ENCODE assay signal across 8 mouse cellular contexts in the genomic region with DNA sequence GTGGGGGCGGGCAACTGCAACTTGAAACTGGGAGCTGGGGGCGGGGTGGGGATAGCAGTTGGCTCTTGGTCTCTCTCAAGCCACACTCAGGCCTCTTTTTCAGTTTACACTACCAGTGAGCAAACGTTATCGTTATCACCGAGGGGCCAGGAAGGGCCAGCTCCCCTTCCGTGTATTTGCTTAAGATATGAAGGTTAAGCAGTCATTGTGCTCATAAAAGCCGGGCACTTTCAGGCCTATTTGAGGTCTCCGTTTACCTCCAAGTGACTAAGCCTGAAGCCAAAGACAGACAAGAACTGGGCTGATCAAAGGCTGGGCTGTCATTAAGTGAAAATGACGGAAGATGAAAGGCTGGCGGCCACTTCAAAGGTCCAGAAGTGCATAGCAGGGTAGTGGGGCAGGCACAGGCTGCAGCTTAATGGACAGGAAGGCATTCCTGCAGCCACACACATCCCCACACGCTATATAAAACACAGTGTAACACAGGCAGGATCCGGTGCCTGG.
DNase-seq lines count a peak whose midpoint lies in the region; ATAC-seq and TF ChIP-seq lines count a peak whose summit lies in the region.

No protein-coding gene starts in this region.

- H3K9me3 ChIP-seq in MEL (replicated peaks; ENCODE audit: insufficient read depth, low read length) = no peaks in the 10 kb centered on the region
- no peaks in the 10 kb centered on the region for H3K9me3 ChIP-seq in forebrain, postnatal 0 days (ENCODE audit: low read length)
- H3K9me3 ChIP-seq in midbrain, postnatal 0 days (ENCODE audit: low read length) = no peaks in the 10 kb centered on the region

- H3K36me3 ChIP-seq in MEL (ENCODE audit: control insufficient read depth in 1 of 2, insufficient read depth in 2 of 2, low read length in 2 of 2) = peaks cover 0 to 13% of the 10 kb centered on the region in 2 experiments; a peak in 2 of 4 replicates
- no peaks in the 10 kb centered on the region for H3K36me3 ChIP-seq in forebrain, postnatal 0 days (ENCODE audit: insufficient read depth)
- H3K36me3 ChIP-seq in liver, adult 2 months (ENCODE audit: control insufficient read depth, insufficient read depth, low read length) = no peaks in the 10 kb centered on the region
- no peaks in the 10 kb centered on the region for H3K36me3 ChIP-seq in midbrain, postnatal 0 days (ENCODE audit: insufficient read depth, low read length)

- TF ChIP-seq RAD21 in MEL (IDR thresholded peaks at IDR 0.05; ENCODE audit: low read depth, low read length) = no peak

- peak overlapping the region; percentile 25 to 36 for H3K4me3 ChIP-seq in MEL (ENCODE audit: control insufficient read depth in 1 of 2, insufficient read depth in 1 of 2, low read depth in 2 of 2, low read length in 2 of 2)
- H3K4me3 ChIP-seq in forebrain, postnatal 0 days (ENCODE audit: low read depth, low read length) = no peak overlapping the region
- no peak overlapping the region for H3K4me3 ChIP-seq in liver, adult 2 months (ENCODE audit: insufficient read depth, low read depth, low read length)
- H3K4me3 ChIP-seq in midbrain, postnatal 0 days (ENCODE audit: low read depth, low read length) = no peak overlapping the region

- peak overlapping the region; percentile 83 for H3K27ac ChIP-seq in MEL (ENCODE audit: control insufficient read depth, low read depth, low read length)
- H3K27ac ChIP-seq in forebrain, postnatal 0 days (ENCODE audit: low read depth, low read length) = peak overlapping the region; percentile 11
- H3K27ac ChIP-seq in liver, adult 2 months (replicated peaks; ENCODE audit: insufficient read depth, low read depth, low read length) = no peak overlapping the region
- peak overlapping the region; percentile 47 for H3K27ac ChIP-seq in midbrain, postnatal 0 days (ENCODE audit: low read depth, low read length)

- H3K79me2 ChIP-seq in MEL (ENCODE audit: control insufficient read depth, insufficient read depth, low read length, poor library complexity) = peaks cover 4% of the 10 kb centered on the region; the same call in 1 of the 2 replicates
- H3K79me2 ChIP-seq in liver, adult 2 months (ENCODE audit: control insufficient read depth, insufficient read depth, low read length) = peaks cover 66% of the 10 kb centered on the region

- peak in 1 of 2 experiments; percentile 16; a peak in 1 of 4 replicates for TF ChIP-seq POLR2A in MEL (IDR thresholded peaks at IDR 0.05; ENCODE audit: control insufficient read depth in 1 of 2, insufficient read depth in 1 of 2, low read depth in 1 of 2, low read length in 2 of 2, poor library complexity in 1 of 2)
- no peak for TF ChIP-seq POLR2A in liver, adult 2 months (IDR thresholded peaks at IDR 0.05; ENCODE audit: extremely low read depth, insufficient read depth, low read length)

- peaks cover 15 to 21% of the 10 kb centered on the region in 2 experiments for H3K4me1 ChIP-seq in MEL (ENCODE audit: control insufficient read depth in 1 of 2, insufficient read depth in 2 of 2, low read length in 2 of 2)
- peaks cover 9% of the 10 kb centered on the region for H3K4me1 ChIP-seq in forebrain, postnatal 0 days (ENCODE audit: insufficient read depth)
- H3K4me1 ChIP-seq in liver, adult 2 months (ENCODE audit: control insufficient read depth, insufficient read depth, low read length) = peaks cover 45% of the 10 kb centered on the region
- peaks cover 20% of the 10 kb centered on the region for H3K4me1 ChIP-seq in midbrain, postnatal 0 days (ENCODE audit: insufficient read depth, low read length)

- no peaks in the 10 kb centered on the region for H3K27me3 ChIP-seq in MEL (ENCODE audit: control insufficient read depth in 1 of 2, insufficient read depth in 2 of 2, low read length in 2 of 2)
- H3K27me3 ChIP-seq in forebrain, postnatal 0 days (ENCODE audit: insufficient read depth, low read length) = no peaks in the 10 kb centered on the region
- no peaks in the 10 kb centered on the region for H3K27me3 ChIP-seq in liver, adult 2 months (ENCODE audit: control insufficient read depth, insufficient read depth, low read length)
- no peaks in the 10 kb centered on the region for H3K27me3 ChIP-seq in midbrain, postnatal 0 days (ENCODE audit: insufficient read depth, low read length)

- intact Hi-C loops in left cerebral cortex, postnatal 36 days (cut with DNase I) = no loop called here

- H3K9ac ChIP-seq in MEL (ENCODE audit: control insufficient read depth, low read depth, low read length, poor library complexity, severe bottlenecking) = peak overlapping the region; percentile 52
- H3K9ac ChIP-seq in forebrain, postnatal 0 days = 0 out of 2 replicates have a peak overlapping the region, but pooled peaks have one; percentile 2
- H3K9ac ChIP-seq in liver, adult 2 months (ENCODE audit: low read depth, low read length) = no peak overlapping the region
- H3K9ac ChIP-seq in midbrain, postnatal 0 days (replicated peaks; ENCODE audit: low read length, poor library complexity, severe bottlenecking) = no peak overlapping the region

- 9% methylated on average over 12 of the region's 12 CpGs for WGBS in forebrain, postnatal 0 days
- 12% methylated on average over 12 of the region's 12 CpGs for WGBS in liver, adult 2 months
- 11% methylated on average over 12 of the region's 12 CpGs for WGBS in midbrain, postnatal 0 days

- no peak for ATAC-seq in forebrain, postnatal 0 days
- no peak for ATAC-seq in midbrain, postnatal 0 days (ENCODE audit: low FRiP score)

- TF ChIP-seq EP300 in MEL (IDR thresholded peaks at IDR 0.05; ENCODE audit: low read depth in 1 of 2, low read length in 2 of 2) = peak; percentile 80 to 89

- H3K4me2 ChIP-seq in forebrain, postnatal 0 days (ENCODE audit: low read depth) = 0 out of 2 replicates have a peak overlapping the region, but pooled peaks have one; percentile 22
- no peak overlapping the region for H3K4me2 ChIP-seq in midbrain, postnatal 0 days (ENCODE audit: low read depth, low read length, poor library complexity, severe bottlenecking)

- peak; percentile 73 for DNase-seq in MEL (ENCODE audit: low read depth, low spot score)
- peak; percentile 50 for DNase-seq in adrenal gland, postnatal 25 days
- no peak for DNase-seq in forebrain, postnatal 0 days
- DNase-seq in liver, adult 2 months (ENCODE audit: extremely low read depth, low read depth, low spot score) = peak; percentile 72
- DNase-seq in midbrain, postnatal 0 days (ENCODE audit: low spot score) = no peak
- no peak for DNase-seq in layer of hippocampus, adult 9-10 months (ENCODE audit: low spot score)
- DNase-seq in left cerebral cortex, postnatal 36 days (ENCODE audit: low spot score in 2 of 2) = no peak
- no peak for DNase-seq in gastrocnemius, postnatal 4 days (ENCODE audit: low spot score in 2 of 2)

- no peak for TF ChIP-seq CTCF in MEL (IDR thresholded peaks at IDR 0.05 in 2 of 3, conservative IDR thresholded peaks at IDR 0.05 in 1 of 3; ENCODE audit: control insufficient read depth in 1 of 3, insufficient read depth in 1 of 3, low read depth in 2 of 3, low read length in 3 of 3, poor library complexity in 1 of 3, severe bottlenecking in 1 of 3)
- no peak for TF ChIP-seq CTCF in forebrain, postnatal 0 days (IDR thresholded peaks at IDR 0.05; ENCODE audit: low read depth)
- no peak for TF ChIP-seq CTCF in liver, adult 2 months (IDR thresholded peaks at IDR 0.05; ENCODE audit: low read depth, low read length)
- TF ChIP-seq CTCF in midbrain, postnatal 0 days (IDR thresholded peaks at IDR 0.05) = no peak

TF ChIP-seq in MEL, 35 proteins besides CTCF, POLR2A, EP300 and RAD21 (continues in another document):
- TF ChIP-seq MXI1 (IDR thresholded peaks at IDR 0.05; ENCODE audit: low read depth, low read length) (no peak), POLR2AphosphoS2 (IDR thresholded peaks at IDR 0.05; ENCODE audit: low read length) (no peak), RCOR1 (IDR thresholded peaks at IDR 0.05; ENCODE audit: low read depth, low read length) (no peak), MAX (IDR thresholded peaks at IDR 0.05; ENCODE audit: low read length) (no peak), HCFC1 (IDR thresholded peaks at IDR 0.05; ENCODE audit: low read depth, low read length) (no peak), MAZ (IDR thresholded peaks at IDR 0.05; ENCODE audit: low read depth, low read length) (0 out of 2 replicates have a peak, but pooled peaks have one; percentile 28), TAL1 (IDR thresholded peaks at IDR 0.05; ENCODE audit: low read length) (peak; percentile 56), TBP (IDR thresholded peaks at IDR 0.05; ENCODE audit: low read depth, low read length) (no peak), MEF2A (IDR thresholded peaks at IDR 0.05; ENCODE audit: extremely low read depth, insufficient replicate concordance, low read depth, low read length, poor library complexity, severe bottlenecking) (no peak), ZMIZ1 (IDR thresholded peaks at IDR 0.05; ENCODE audit: low read depth, low read length) (no peak), MYB (IDR thresholded peaks at IDR 0.05; ENCODE audit: low read depth, low read length) (peak; percentile 76), MYC (IDR thresholded peaks at IDR 0.05; ENCODE audit: low read depth, low read length) (no peak), UBTF (IDR thresholded peaks at IDR 0.05; ENCODE audit: borderline replicate concordance, insufficient read depth, low read depth, low read length) (no peak), ELF1 (IDR thresholded peaks at IDR 0.05; ENCODE audit: low read depth, low read length) (peak; percentile 52; the same call in 1 of the 2 replicates), BHLHE40 (IDR thresholded peaks at IDR 0.05; ENCODE audit: borderline replicate concordance, low read depth, low read length) (no peak), MAFK (IDR thresholded peaks at IDR 0.05; ENCODE audit: borderline replicate concordance, low read depth, low read length) (no peak), USF2 (IDR thresholded peaks at IDR 0.05; ENCODE audit: borderline replicate concordance in 1 of 2, insufficient read depth in 1 of 2, low read depth in 1 of 2, low read length in 2 of 2) (no peak), ZC3H11A (IDR thresholded peaks at IDR 0.05; ENCODE audit: low read depth, low read length) (no peak), KAT2A (conservative IDR thresholded peaks at IDR 0.05; ENCODE audit: low read depth, low read length) (no peak), SMC3 (IDR thresholded peaks at IDR 0.05; ENCODE audit: low read depth, low read length) (no peak), CHD2 (IDR thresholded peaks at IDR 0.05; ENCODE audit: low read length) (no peak), TCF12 (IDR thresholded peaks at IDR 0.05; ENCODE audit: low read depth, low read length) (peak; percentile 69), ZNF384 (IDR thresholded peaks at IDR 0.05; ENCODE audit: low read depth, low read length) (no peak), NELFE (IDR thresholded peaks at IDR 0.05; ENCODE audit: low read depth, low read length) (peak; percentile 25; the same call in 1 of the 2 replicates), GATA1 (IDR thresholded peaks at IDR 0.05; ENCODE audit: low read depth, low read length) (peak; percentile 83), E2F4 (IDR thresholded peaks at IDR 0.05; ENCODE audit: borderline replicate concordance, low read depth, low read length) (no peak), CHD1 (IDR thresholded peaks at IDR 0.05; ENCODE audit: low read depth, low read length) (no peak)

Comparison
In these comparisons a context has a peak if more than half of its experiments do, and no peak if none do; other contexts are left out.
1. DNase-seq: peak in MEL (single experiment), adrenal gland, postnatal 25 days (single experiment) and liver, adult 2 months (single experiment); none in forebrain, postnatal 0 days (single experiment), midbrain, postnatal 0 days (single experiment), layer of hippocampus, adult 9-10 months (single experiment), left cerebral cortex, postnatal 36 days (0 of 2) and gastrocnemius, postnatal 4 days (0 of 2).
2. H3K4me3 ChIP-seq: peak in MEL (2 of 2); none in forebrain, postnatal 0 days (single experiment), liver, adult 2 months (single experiment) and midbrain, postnatal 0 days (single experiment).
3. H3K9ac ChIP-seq: peak in MEL (single experiment) and forebrain, postnatal 0 days (single experiment); none in liver, adult 2 months (single experiment) and midbrain, postnatal 0 days (single experiment).